In the genomic region with DNA sequence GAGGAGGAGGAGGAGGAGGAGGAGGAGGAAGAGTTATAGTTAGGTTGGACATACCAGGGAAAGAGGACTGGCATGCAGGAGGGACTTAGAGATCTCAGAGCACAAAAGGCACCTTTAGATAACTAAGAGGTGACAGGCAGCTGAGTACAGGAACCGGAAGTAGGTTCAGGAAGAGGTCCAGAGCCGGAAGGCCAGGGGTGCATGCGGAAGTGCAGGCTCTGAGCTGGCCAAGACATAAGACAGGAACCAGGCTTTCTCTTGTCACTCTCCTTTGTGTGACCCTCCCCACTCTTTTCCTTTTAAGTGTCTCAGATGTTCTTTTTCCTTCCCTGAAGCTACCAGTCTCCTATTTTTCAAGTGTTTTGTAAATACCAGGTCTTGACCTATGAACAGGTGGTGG, we compare ENCODE assay signal across 8 mouse cellular contexts. TPM values are rescaled to one million over a fixed set of nuclear protein-coding genes. Genes with fewer than 3 reads are reported as not detected.
DNase-seq lines count a peak whose midpoint lies in the region; ATAC-seq and TF ChIP-seq lines count a peak whose summit lies in the region.

No protein-coding gene starts in this region.

- no peaks in the 10 kb centered on the region for H3K27me3 ChIP-seq in MEL (ENCODE audit: control insufficient read depth in 1 of 2, insufficient read depth in 2 of 2, low read length in 2 of 2)
- no peaks in the 10 kb centered on the region for H3K27me3 ChIP-seq in lung, embryonic 15.5 days

- H3K4me2 ChIP-seq in lung, embryonic 15.5 days: no peak overlapping the region

- 50% methylated on average over 3 of the region's 3 CpGs for WGBS in lung, embryonic 15.5 days

- TF ChIP-seq EP300 in MEL (IDR thresholded peaks at IDR 0.05; ENCODE audit: low read depth in 1 of 2, low read length in 2 of 2): no peak

- no peak for TF ChIP-seq CTCF in MEL (IDR thresholded peaks at IDR 0.05 in 2 of 3, conservative IDR thresholded peaks at IDR 0.05 in 1 of 3; ENCODE audit: control insufficient read depth in 1 of 3, insufficient read depth in 1 of 3, low read depth in 2 of 3, low read length in 3 of 3, poor library complexity in 1 of 3, severe bottlenecking in 1 of 3)

- H3K36me3 ChIP-seq in MEL (ENCODE audit: control insufficient read depth in 1 of 2, insufficient read depth in 2 of 2, low read length in 2 of 2): peaks cover 0 to 7% of the 10 kb centered on the region in 2 experiments; a peak in 2 of 4 replicates
- no peaks in the 10 kb centered on the region for H3K36me3 ChIP-seq in lung, embryonic 15.5 days

- TF ChIP-seq RAD21 in MEL (IDR thresholded peaks at IDR 0.05; ENCODE audit: low read depth, low read length): no peak

- no peaks in the 10 kb centered on the region; the same call in 1 of the 2 replicates for H3K79me2 ChIP-seq in MEL (ENCODE audit: control insufficient read depth, insufficient read depth, low read length, poor library complexity)

- H3K4me3 ChIP-seq in MEL (ENCODE audit: control insufficient read depth in 1 of 2, insufficient read depth in 1 of 2, low read depth in 2 of 2, low read length in 2 of 2): peak overlapping the region; percentile 82 to 84
- H3K4me3 ChIP-seq in brown adipose tissue, adult 24 weeks (ENCODE audit: insufficient read depth, low read depth, low read length): no peak overlapping the region
- H3K4me3 ChIP-seq in lung, embryonic 15.5 days: no peak overlapping the region

- H3K4me1 ChIP-seq in MEL (ENCODE audit: control insufficient read depth in 1 of 2, insufficient read depth in 2 of 2, low read length in 2 of 2): peaks cover 0 to 8% of the 10 kb centered on the region in 2 experiments; a peak in 3 of 4 replicates
- H3K4me1 ChIP-seq in brown adipose tissue, adult 24 weeks (ENCODE audit: control insufficient read depth, insufficient read depth, insufficient read length, low read length): no peaks in the 10 kb centered on the region
- peaks cover 13% of the 10 kb centered on the region for H3K4me1 ChIP-seq in lung, embryonic 15.5 days

- no peaks in the 10 kb centered on the region for H3K9me3 ChIP-seq in MEL (replicated peaks; ENCODE audit: insufficient read depth, low read length)
- H3K9me3 ChIP-seq in lung, embryonic 15.5 days: no peaks in the 10 kb centered on the region

- peak overlapping the region; percentile 66 for H3K9ac ChIP-seq in MEL (ENCODE audit: control insufficient read depth, low read depth, low read length, poor library complexity, severe bottlenecking)
- no peak overlapping the region for H3K9ac ChIP-seq in lung, embryonic 15.5 days

- peak in 1 of 2 experiments; percentile 66; a peak in 1 of 4 replicates for TF ChIP-seq POLR2A in MEL (IDR thresholded peaks at IDR 0.05; ENCODE audit: control insufficient read depth in 1 of 2, insufficient read depth in 1 of 2, low read depth in 1 of 2, low read length in 2 of 2, poor library complexity in 1 of 2)

- H3K27ac ChIP-seq in MEL (ENCODE audit: control insufficient read depth, low read depth, low read length): peak overlapping the region; percentile 83
- peak overlapping the region; percentile 20; the same call in 1 of the 2 replicates for H3K27ac ChIP-seq in brown adipose tissue, adult 24 weeks (replicated peaks; ENCODE audit: low read depth, low read length)
- H3K27ac ChIP-seq in lung, embryonic 15.5 days: peak overlapping the region; percentile 90; the same call in 1 of the 2 replicates

- DNase-seq in MEL (ENCODE audit: low read depth, low spot score): peak; percentile 86
- peak; percentile 58 for DNase-seq in kidney, adult 11 months
- peak; percentile 42 to 46 for DNase-seq in thymus, postnatal 10 days (ENCODE audit: low spot score in 2 of 2)
- no peak for DNase-seq in layer of hippocampus, adult 18-20 months (ENCODE audit: low spot score in 2 of 2)
- no peak for DNase-seq in urinary bladder, adult 18-20 months (ENCODE audit: low spot score in 2 of 2)
- no peak for DNase-seq in urinary bladder, postnatal 25 days (ENCODE audit: low spot score)

- ATAC-seq in lung, embryonic 15.5 days (ENCODE audit: borderline replicate concordance, extremely low read depth, low FRiP score, low TSS enrichment): no peak

TF ChIP-seq in MEL, 35 proteins besides CTCF, POLR2A, EP300 and RAD21:
- TF ChIP-seq ELF1 (IDR thresholded peaks at IDR 0.05; ENCODE audit: low read depth, low read length) (peak; percentile 98), MAZ (IDR thresholded peaks at IDR 0.05; ENCODE audit: low read depth, low read length) (no peak), NRF1 (IDR thresholded peaks at IDR 0.05; ENCODE audit: insufficient read depth, low read depth, low read length, poor library complexity, severe bottlenecking) (no peak), NELFE (IDR thresholded peaks at IDR 0.05; ENCODE audit: low read depth, low read length) (peak; percentile 64), RCOR1 (IDR thresholded peaks at IDR 0.05; ENCODE audit: low read depth, low read length) (no peak), TCF12 (IDR thresholded peaks at IDR 0.05; ENCODE audit: low read depth, low read length) (0 out of 2 replicates have a peak, but pooled peaks have one; percentile 16), TBP (IDR thresholded peaks at IDR 0.05; ENCODE audit: low read depth, low read length) (0 out of 2 replicates have a peak, but pooled peaks have one; percentile 54), MAX (IDR thresholded peaks at IDR 0.05; ENCODE audit: low read length) (peak; percentile 49; the same call in 1 of the 2 replicates), SIN3A (IDR thresholded peaks at IDR 0.05; ENCODE audit: low read length) (peak; percentile 54), ETS1 (IDR thresholded peaks at IDR 0.05; ENCODE audit: low read depth, low read length) (peak; percentile 52; the same call in 1 of the 2 replicates), BHLHE40 (IDR thresholded peaks at IDR 0.05; ENCODE audit: borderline replicate concordance, low read depth, low read length) (no peak), TAL1 (IDR thresholded peaks at IDR 0.05; ENCODE audit: low read length) (no peak), E2F4 (IDR thresholded peaks at IDR 0.05; ENCODE audit: borderline replicate concordance, low read depth, low read length) (no peak), MYC (IDR thresholded peaks at IDR 0.05; ENCODE audit: low read depth, low read length) (peak; percentile 47; the same call in 1 of the 2 replicates), HCFC1 (IDR thresholded peaks at IDR 0.05; ENCODE audit: low read depth, low read length) (peak; percentile 80), ZMIZ1 (IDR thresholded peaks at IDR 0.05; ENCODE audit: low read depth, low read length) (peak; percentile 55; the same call in 1 of the 2 replicates)

RNA-seq across cellular contexts. Expression of a gene that starts 38.0 kb away (rescaled TPM):
- total RNA-seq in MEL (2012; rRNA removed): 56.0 and 83.7 TPM in 2 replicates
- 10 to 100 TPM in 1 of 2 experiments, not detected in 1; 23.6 TPM for polyA plus RNA-seq in MEL (2012; ENCODE audit: insufficient read depth in 1 of 2, insufficient read length in 2 of 2, low read depth in 1 of 2, low replicate concordance in 2 of 2, missing spikeins in 1 of 2)
- 1.4 and 1.5 TPM in 2 replicates for polyA plus RNA-seq in brown adipose tissue, adult 24 weeks (2012; ENCODE audit: insufficient read depth, insufficient read length, missing spikeins)
- 3.5 and 3.7 TPM in 2 replicates for polyA plus RNA-seq in lung, embryonic 15.5 days (2015; fragmentation: Nextera tagmentation; extraction: Ambion mirVana)
- 10 to 100 TPM; 57.7 to 59.3 TPM for total RNA-seq in layer of hippocampus, adult 18-20 months (2021)

Comparison
In these comparisons a context has a peak if more than half of its experiments do, and no peak if none do; other contexts are left out.
1. DNase-seq: peak in MEL (single experiment), kidney, adult 11 months (single experiment) and thymus, postnatal 10 days (2 of 2); none in layer of hippocampus, adult 18-20 months (0 of 2), urinary bladder, adult 18-20 months (0 of 2) and urinary bladder, postnatal 25 days (single experiment).
2. H3K27ac ChIP-seq: peak in every context shown above with its lines; median percentile 90 in lung, embryonic 15.5 days; 83 in MEL; 20 in brown adipose tissue, adult 24 weeks.
3. H3K4me3 ChIP-seq: peak in MEL (2 of 2); none in brown adipose tissue, adult 24 weeks (single experiment) and lung, embryonic 15.5 days (single experiment).